Mouse (Mus musculus) layer of hippocampus, postnatal 25 days (tissue): Measurements from ENCODE around the gene Tmbim6. TPM values are rescaled to one million over a fixed set of nuclear protein-coding genes. Genes with fewer than 3 reads are reported as not detected.
A peak's percentile ranks its signal among the peaks of the same experiment; 100 is the strongest.
"Not testable (repeated sequence)": the region's sequence is repeated elsewhere in the genome, so short reads cannot be mapped to it uniquely, and the experiment has no call there.

Source experiments
- DNase-seq, 2 experiments: peaks; one replicate each; pipeline ENCODE4 v3.0.0; 2022; ENCODE audit warnings: mixed read lengths in 2 of 2, low spot score in 1 of 2; ENCODE audit errors: extremely low spot score in 1 of 2
- total RNA-seq, 2 experiments: library from RNA; stranded (reverse); gene quantifications; 2 replicates each; pipeline ENCODE4 v1.2.3; 2021

The Tmbim6 gene
- total RNA-seq, 2 experiments from 2014 or later, result 359 to 369 TPM

DNA sequence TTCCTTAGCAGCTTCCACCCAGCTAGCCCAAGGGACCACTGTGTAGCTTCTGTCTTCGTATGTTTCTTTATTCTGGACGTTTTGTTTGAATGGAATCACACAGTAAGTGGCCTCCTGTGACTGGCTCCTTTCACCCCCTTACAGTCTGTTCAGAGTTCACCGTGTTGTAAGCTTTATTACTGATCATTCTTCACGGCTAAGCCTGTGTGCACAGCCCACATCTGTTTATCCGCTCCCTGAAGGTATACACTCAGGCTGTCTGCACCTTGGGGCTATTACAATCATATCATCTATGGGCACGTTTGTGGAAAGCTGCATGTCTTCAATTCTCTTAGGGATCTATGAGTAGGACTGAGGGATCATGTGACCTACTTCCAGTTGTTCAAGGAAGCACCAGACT is 52.9 kb downstream of the Tmbim6 start:
- DNase-seq, result no peak

- DNase-seq, result not testable (repeated sequence)
Observed at GRCm38 (mm10) chr15:99446136-99446535, 53.5 kb downstream of the Tmbim6 start.

GRCm38 (mm10) chr15:99449131-99449750 is 56.6 kb downstream of the Tmbim6 start:
- peak in 1 of 2 experiments; percentile 48 for DNase-seq

DNA sequence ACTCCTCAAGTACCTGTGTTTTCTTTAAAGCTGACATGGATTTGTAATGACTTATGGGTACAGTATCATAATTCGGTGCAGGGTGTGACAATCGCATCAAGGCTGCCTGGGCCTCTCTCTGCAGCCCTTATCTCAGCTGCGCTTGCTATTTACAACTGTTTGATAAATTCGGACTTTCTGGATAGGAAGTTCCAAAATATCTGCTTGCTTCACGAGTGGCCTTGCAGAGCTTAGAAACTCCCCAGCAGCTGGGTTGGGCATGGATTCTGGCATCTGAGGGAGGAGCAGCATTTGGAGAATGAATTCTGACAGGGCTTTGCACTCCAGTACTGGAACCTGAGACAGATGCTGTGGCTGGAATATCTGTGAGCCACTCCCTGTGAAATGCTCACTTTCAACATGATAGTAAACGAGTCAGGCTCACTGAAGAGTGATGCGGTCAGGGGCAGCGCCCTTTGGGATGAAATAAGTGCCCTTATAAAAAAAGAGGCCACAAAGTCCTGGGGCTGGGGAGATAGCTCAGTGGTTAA is 57.1 kb downstream of the Tmbim6 start:
- DNase-seq, result no peak

- no peak for DNase-seq
Observed at GRCm38 (mm10) chr15:99453153-99453900, 60.6 kb downstream of the Tmbim6 start.

- no peak for DNase-seq
Observed at GRCm38 (mm10) chr15:99454585-99455279, 62.0 kb downstream of the Tmbim6 start.

DNA sequence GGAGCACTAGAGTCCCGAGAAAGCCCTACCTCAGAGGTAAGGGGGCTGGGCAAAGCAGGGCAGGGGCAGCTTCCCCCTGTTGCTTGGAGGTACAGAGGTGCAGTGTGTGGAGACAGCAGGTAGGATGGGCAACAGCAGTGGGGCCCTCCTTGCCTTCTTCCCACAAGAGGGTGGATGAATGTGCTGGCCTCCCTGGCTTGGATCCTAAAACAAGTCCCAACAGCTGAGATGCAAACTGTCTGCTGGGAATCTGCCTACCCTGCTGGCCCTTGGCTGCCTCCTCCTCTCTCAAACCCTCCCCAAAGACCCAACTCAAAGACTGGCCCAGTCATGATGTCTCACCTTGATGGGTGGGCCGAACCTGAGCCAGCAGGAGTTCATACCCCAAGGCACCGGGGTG is 62.7 kb downstream of the Tmbim6 start:
- DNase-seq, result no peak

DNA sequence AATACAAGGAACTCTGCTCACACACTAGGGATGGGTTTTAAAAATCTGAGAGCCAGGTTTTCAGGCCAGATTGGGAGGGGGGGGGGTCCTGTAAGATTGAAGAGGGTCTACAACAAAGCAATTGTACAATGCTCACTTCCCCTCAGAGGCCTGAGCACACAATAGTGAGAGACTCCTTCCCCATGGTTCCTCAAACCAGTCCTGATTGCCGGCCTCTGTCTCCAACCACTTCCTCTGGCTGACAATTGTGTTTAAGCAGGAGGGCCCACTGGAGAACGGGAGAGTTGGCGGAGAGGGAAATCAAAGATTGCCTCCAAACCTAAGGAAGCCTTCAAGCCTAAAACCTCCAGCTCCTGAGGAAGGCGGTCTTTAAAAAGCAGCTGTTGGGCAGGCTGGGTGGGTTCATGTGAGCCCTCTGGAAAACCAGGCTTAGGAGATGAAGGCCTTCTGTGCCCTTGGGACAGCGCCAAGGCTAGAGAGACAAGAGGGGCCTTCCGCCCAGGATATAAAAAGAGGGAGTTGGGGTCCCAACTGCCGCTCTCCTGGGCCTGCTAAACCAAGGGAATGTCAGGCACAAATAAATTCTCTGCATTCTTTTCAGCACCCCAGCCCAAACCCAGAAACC is 63.8 kb downstream of the Tmbim6 start:
- DNase-seq, result no peak

DNA sequence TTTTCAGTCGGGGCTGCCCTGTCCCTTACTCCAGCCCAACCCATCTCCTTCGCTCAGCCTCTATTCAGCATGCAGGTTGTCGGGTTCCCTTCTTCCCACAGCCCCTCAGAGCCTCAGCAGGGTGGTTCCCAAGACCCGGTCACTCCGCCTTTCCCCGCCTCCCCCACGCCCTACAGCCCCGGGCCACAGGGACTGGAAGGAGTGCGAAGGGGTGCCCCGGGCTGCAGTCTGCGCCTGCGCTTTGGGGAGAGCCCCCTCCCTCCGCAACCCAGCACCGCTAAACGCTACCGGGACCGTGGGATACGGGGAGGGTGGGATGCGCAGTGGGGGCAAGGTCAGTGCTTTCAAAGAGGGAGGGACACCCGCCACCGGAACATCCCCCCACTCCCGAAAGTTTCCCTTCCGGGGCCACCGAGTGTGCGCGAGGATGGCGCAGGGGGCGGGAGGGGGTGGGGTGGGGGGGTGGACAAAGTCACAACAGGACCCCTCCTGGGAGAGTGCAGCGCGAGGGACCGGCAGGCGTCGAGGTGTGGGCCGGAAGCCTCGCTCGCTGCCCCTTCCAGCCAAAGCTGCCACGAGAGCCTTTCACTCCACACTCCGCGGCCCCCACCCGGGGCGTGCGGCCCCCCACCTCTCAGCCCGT is 64.4 kb downstream of the Tmbim6 start:
- DNase-seq, result peak; percentile 41 to 57

- DNase-seq, result peak; percentile 78 to 82
Observed at GRCm38 (mm10) chr15:99457606-99458401, 65.1 kb downstream of the Tmbim6 start, which contains the start of gene Nckap5l. TSS of gene Nckap5l (minus strand) at chr15:99457748.

Other genes starting within 250 kb of the Tmbim6 start
- 10 to 100 TPM; 81.0 to 84.7 TPM for gene Kcnh3, start 168.0 kb upstream of the Tmbim6 start, total RNA-seq
- 10 to 100 TPM; 68.5 to 71.8 TPM for gene Mcrs1, start 140.9 kb upstream of the Tmbim6 start, total RNA-seq
- 100 to 1,000 TPM in 1 of 2 experiments, 10 to 100 TPM in 1; 81.5 to 116 TPM for gene Prpf40b, start 97.8 kb upstream of the Tmbim6 start, total RNA-seq
- gene Fam186b, start 97.0 kb upstream of the Tmbim6 start, total RNA-seq, result 1 to 10 TPM; 1.2 to 1.3 TPM
- 10 to 100 TPM in 1 of 2 experiments, 1 to 10 TPM in 1; 9.3 to 11.3 TPM for gene Fmnl3, start 22.4 kb upstream of the Tmbim6 start, total RNA-seq
- gene Nckap5l, start 64.9 kb downstream of the Tmbim6 start, total RNA-seq, result 10 to 100 TPM; 18.4 to 26.0 TPM
- gene Bcdin3d, start 81.8 kb downstream of the Tmbim6 start, total RNA-seq, result 1 to 10 TPM; 5.0 to 5.3 TPM
- gene Faim2, start 135.3 kb downstream of the Tmbim6 start, total RNA-seq, result 100 to 1,000 TPM; 317 to 343 TPM
- under 1 TPM in 1 of 2 experiments, not detected in 1; 0.20 TPM for gene Aqp2, start 186.2 kb downstream of the Tmbim6 start, total RNA-seq
- gene Aqp5, start 197.9 kb downstream of the Tmbim6 start, total RNA-seq, result under 1 TPM in 1 of 2 experiments, not detected in 1; 0.15 TPM
- not detected for gene Aqp6, start 208.5 kb downstream of the Tmbim6 start, total RNA-seq